Mouse (Mus musculus) hindbrain, embryonic 11.5 days (tissue): ENCODE measurements around the gene 1700056E22Rik. TPM values are rescaled to one million over a fixed set of nuclear protein-coding genes. Genes with fewer than 3 reads are reported as not detected.

Source experiments
- ATAC-seq: fragments of 200-750 bp; cut with Nextera tagmentation; 2 replicates; pipeline ENCODE4 v1.8.0; 2017; ENCODE audit warnings: mild to moderate bottlenecking, moderate TSS enrichment, moderate library complexity; ENCODE audit not compliant: low FRiP score
- DNase-seq: peaks from one replicate; pipeline ENCODE4 v3.0.0-alpha.2; 2015; ENCODE audit warnings: low spot score
- H3K27ac ChIP-seq: fragments of 300-500 bp; sonication (generic); 2 replicates; pipeline ENCODE4 v1.5.1; 2014; ENCODE audit warnings: mild to moderate bottlenecking, low read depth, low read length
- H3K27me3 ChIP-seq: fragments of 300-500 bp; sonication (generic); 2 replicates; pipeline ENCODE4 v1.6.1; 2014; ENCODE audit warnings: mild to moderate bottlenecking, low read length, moderate library complexity, mixed read lengths; ENCODE audit not compliant: control insufficient read depth, insufficient read depth
- H3K36me3 ChIP-seq: fragments of 300-500 bp; sonication (generic); 2 replicates; pipeline ENCODE4 v1.6.1; 2014; ENCODE audit warnings: mild to moderate bottlenecking, low read length, moderate library complexity, mixed read lengths; ENCODE audit not compliant: control insufficient read depth, insufficient read depth
- H3K4me1 ChIP-seq: fragments of 300-500 bp; sonication (generic); replicated peaks from 2 replicates; pipeline ENCODE4 v1.6.1; 2014; ENCODE audit warnings: low read length, mixed read lengths; ENCODE audit not compliant: control insufficient read depth, insufficient read depth
- H3K4me2 ChIP-seq: fragments of 300-500 bp; sonication (generic); replicated peaks from 2 replicates; pipeline ENCODE4 v1.6.1; 2014; ENCODE audit warnings: mild to moderate bottlenecking, low read depth, low read length
- H3K4me3 ChIP-seq: fragments of 300-500 bp; sonication (generic); 2 replicates; pipeline ENCODE4 v1.5.1; 2014; ENCODE audit warnings: low read depth, low read length
- H3K9ac ChIP-seq: fragments of 300-500 bp; sonication (generic); 2 replicates; pipeline ENCODE4 v1.6.1; 2014; ENCODE audit warnings: low read depth, low read length
- H3K9me3 ChIP-seq: fragments of 300-500 bp; sonication (generic); 2 replicates; pipeline ENCODE4 v1.6.1; 2016; ENCODE audit warnings: low read length; ENCODE audit not compliant: control insufficient read depth
- WGBS: fragments of 180-500 bp; shearing (Covaris S2); extraction: QIAGEN DNeasy Blood & Tissue Kit; methylation state at CpG from one replicate; pipeline ENCODE4 v1.1.7; 2014; 5-methylcytosine and 5-hydroxymethylcytosine counted together
- polyA plus RNA-seq: library from polyadenylated mRNA; unstranded; fragments of >200 nt; fragmentation: Nextera tagmentation; extraction: Ambion mirVana; gene quantifications from 2 replicates; pipeline ENCODE4 v1.2.1, GENCODE M21; 2014

The 1700056E22Rik gene
- polyA plus RNA-seq, 1 experiment from 2014 or later, result 2.2 TPM

- Histone ChIP-seq H3K27ac (no peak overlapping the region), H3K4me1 (no peaks in the 10 kb centered on the region), H3K4me3 (no peak overlapping the region), H3K27me3 (no peaks in the 10 kb centered on the region), H3K4me2 (no peak overlapping the region), H3K9ac (no peak overlapping the region), H3K9me3 (no peaks in the 10 kb centered on the region), H3K36me3 (no peaks in the 10 kb centered on the region)
- WGBS, result 43% methylated on average over 6 of the region's 6 CpGs
- DNase-seq (no peak), ATAC-seq (no peak)
Observed at GRCm38 (mm10) chr1:184019722-184020107, 14.4 kb downstream of the 1700056E22Rik start.

GRCm38 (mm10) chr1:184019042-184019721 lies 14.9 kb downstream of the 1700056E22Rik start:
- H3K36me3 ChIP-seq, result no peaks in the 10 kb centered on the region
- H3K4me3 ChIP-seq, result no peak overlapping the region
- no peaks in the 10 kb centered on the region for H3K9me3 ChIP-seq
- WGBS, result 52% methylated on average over 6 of the region's 6 CpGs
- H3K27me3 ChIP-seq, result no peaks in the 10 kb centered on the region
- no peak overlapping the region for H3K27ac ChIP-seq
- no peaks in the 10 kb centered on the region for H3K4me1 ChIP-seq
- H3K4me2 ChIP-seq, result no peak overlapping the region
- DNase-seq (no peak), ATAC-seq (no peak)
- H3K9ac ChIP-seq, result no peak overlapping the region

- H3K4me2 ChIP-seq, result no peak overlapping the region
- H3K9me3 ChIP-seq, result no peaks in the 10 kb centered on the region
- ATAC-seq (no peak), DNase-seq (no peak)
- 90% methylated on average over 2 of the region's 2 CpGs for WGBS
- H3K27me3 ChIP-seq, result no peaks in the 10 kb centered on the region
- no peak overlapping the region for H3K27ac ChIP-seq
- H3K36me3 ChIP-seq, result no peaks in the 10 kb centered on the region
- H3K4me3 ChIP-seq, result no peak overlapping the region
- no peak overlapping the region for H3K9ac ChIP-seq
- H3K4me1 ChIP-seq, result no peaks in the 10 kb centered on the region
Observed at GRCm38 (mm10) chr1:184017606-184018005, 16.5 kb downstream of the 1700056E22Rik start.

GRCm38 (mm10) chr1:184015995-184016730 lies 17.9 kb downstream of the 1700056E22Rik start:
- 78% methylated on average over 10 of the region's 10 CpGs for WGBS

GRCm38 (mm10) chr1:184014091-184014490 lies 20.0 kb downstream of the 1700056E22Rik start:
- Histone ChIP-seq H3K9me3 (no peaks in the 10 kb centered on the region), H3K27me3 (no peaks in the 10 kb centered on the region), H3K9ac (no peak overlapping the region), H3K4me2 (no peak overlapping the region), H3K27ac (no peak overlapping the region), H3K36me3 (no peaks in the 10 kb centered on the region), H3K4me1 (no peaks in the 10 kb centered on the region), H3K4me3 (no peak overlapping the region)
- ATAC-seq (no peak), DNase-seq (no peak)
- 83% methylated on average over 3 of the region's 3 CpGs for WGBS

More at GRCm38 (mm10) chr1:184015995-184016730, 17.9 kb downstream of the 1700056E22Rik start:
- Histone ChIP-seq H3K4me1 (no peaks in the 10 kb centered on the region), H3K4me2 (no peak overlapping the region), H3K4me3 (no peak overlapping the region), H3K9me3 (no peaks in the 10 kb centered on the region), H3K27me3 (no peaks in the 10 kb centered on the region), H3K27ac (no peak overlapping the region), H3K36me3 (no peaks in the 10 kb centered on the region), H3K9ac (no peak overlapping the region)
- DNase-seq, result no peak
- ATAC-seq, result no peak

GRCm38 (mm10) chr1:184013106-184013505 lies 21.0 kb downstream of the 1700056E22Rik start, which contains the start of gene Dusp10:
Dusp10 (plus strand) TSS chr1:184013302.
- Histone ChIP-seq H3K4me2 (no peak within 1 kb of the TSS), H3K4me3 (no peak within 1 kb of the TSS), H3K36me3 (no peaks in the 10 kb centered on the region), H3K9ac (no peak within 1 kb of the TSS), H3K27ac (no peak within 1 kb of the TSS), H3K27me3 (no peaks in the 10 kb centered on the region), H3K9me3 (no peaks in the 10 kb centered on the region), H3K4me1 (no peaks in the 10 kb centered on the region)
- WGBS, result 91% methylated on average over 4 of the region's 4 CpGs
- no peak for DNase-seq
- ATAC-seq, result no peak

GRCm38 (mm10) chr1:184011311-184011710 lies 22.8 kb downstream of the 1700056E22Rik start:
- WGBS, result 97% methylated on average over 6 of the region's 6 CpGs
- Histone ChIP-seq H3K27me3 (no peaks in the 10 kb centered on the region), H3K27ac (no peak overlapping the region), H3K9me3 (no peaks in the 10 kb centered on the region), H3K4me1 (no peaks in the 10 kb centered on the region), H3K9ac (no peak overlapping the region), H3K4me3 (no peak overlapping the region), H3K36me3 (no peaks in the 10 kb centered on the region), H3K4me2 (no peak overlapping the region)
- no peak for DNase-seq
- ATAC-seq, result no peak

GRCm38 (mm10) chr1:184006086-184006485 lies 28.0 kb downstream of the 1700056E22Rik start:
- Histone ChIP-seq H3K4me2 (no peak overlapping the region), H3K4me1 (no peaks in the 10 kb centered on the region), H3K36me3 (no peaks in the 10 kb centered on the region), H3K27me3 (no peaks in the 10 kb centered on the region), H3K9ac (no peak overlapping the region), H3K9me3 (no peaks in the 10 kb centered on the region), H3K27ac (no peak overlapping the region), H3K4me3 (no peak overlapping the region)
- no peak for ATAC-seq
- no peak for DNase-seq
